Mouse (Mus musculus) CH12.LX (cell line): Measurements from ENCODE around the gene Pde11a. TPM values are rescaled to one million over a fixed set of nuclear protein-coding genes. Genes with fewer than 3 reads are reported as not detected.

Experiments
- DNase-seq: peaks from one replicate; pipeline ENCODE4 v3.0.0-alpha.2; 2013; ENCODE audit errors: extremely low read depth
- H3K27ac ChIP-seq: 2 replicates; pipeline ENCODE4 v1.5.1; 2012; ENCODE audit warnings: low read depth, mild to moderate bottlenecking, control low read depth, moderate library complexity; ENCODE audit not compliant: insufficient read depth
- H3K27me3 ChIP-seq: replicated peaks from 2 replicates; pipeline ENCODE3; 2012; ENCODE audit warnings: inconsistent platforms
- H3K36me3 ChIP-seq, 2 experiments: replicated peaks in 1 of 2; 2 replicates each; pipeline versions ENCODE3 to v1.6.1; 2012; ENCODE audit warnings: inconsistent platforms in 1 of 2, low read length in 1 of 2, mild to moderate bottlenecking in 1 of 2, mixed read lengths in 1 of 2, moderate library complexity in 1 of 2; ENCODE audit not compliant: control insufficient read depth in 1 of 2, insufficient read depth in 1 of 2
- H3K4me1 ChIP-seq, 2 experiments: 2 replicates each; pipeline ENCODE4 v1.6.1; 2012; ENCODE audit warnings: inconsistent platforms in 1 of 2, moderate library complexity in 1 of 2; ENCODE audit not compliant: insufficient read depth in 2 of 2, control insufficient read depth in 1 of 2
- H3K4me2 ChIP-seq: 2 replicates; pipeline ENCODE4 v1.6.1; 2012; ENCODE audit warnings: low read depth, mild to moderate bottlenecking, control low read depth; ENCODE audit not compliant: poor library complexity, insufficient read depth, severe bottlenecking
- H3K4me3 ChIP-seq, 3 experiments: fragments of 150-350 bp in 1 of 3; sonication (generic) in 1 of 3; replicated peaks in 1 of 3; 2 replicates each; pipeline versions ENCODE3 to v1.5.1; 2011 to 2012; ENCODE audit warnings: low read depth in 2 of 3, low read length in 2 of 3, mild to moderate bottlenecking in 2 of 3, moderate library complexity in 2 of 3, control low read depth in 1 of 3, improper control_type of control experiment in 1 of 3, inconsistent platforms in 1 of 3, mixed read lengths in 1 of 3; ENCODE audit not compliant: poor library complexity in 1 of 3
- H3K79me2 ChIP-seq: replicated peaks from 2 replicates; pipeline ENCODE4 v1.6.1; 2012; ENCODE audit warnings: mild to moderate bottlenecking, moderate library complexity; ENCODE audit not compliant: control insufficient read depth, poor library complexity, insufficient read depth, severe bottlenecking; ENCODE audit errors: extremely low read depth
- H3K9ac ChIP-seq: 2 replicates; pipeline ENCODE4 v1.6.1; 2012; ENCODE audit warnings: low read depth, mild to moderate bottlenecking, control low read depth, moderate library complexity; ENCODE audit not compliant: insufficient read depth
- H3K9me3 ChIP-seq: replicated peaks from 2 replicates; pipeline ENCODE3; 2012; ENCODE audit warnings: low read length, inconsistent platforms, mixed read lengths
- BHLHE40 ChIP-seq: IDR thresholded peaks from 2 replicates; pipeline ENCODE4 v1.6.1; 2011; ENCODE audit warnings: mild to moderate bottlenecking, low read depth, low read length, improper control_type of control experiment
- CHD1 ChIP-seq: IDR thresholded peaks from 2 replicates; pipeline ENCODE4 v1.6.1; 2012; ENCODE audit warnings: low read depth, low read length, improper control_type of control experiment, inconsistent platforms
- EP300 ChIP-seq: IDR thresholded peaks from 2 replicates; pipeline ENCODE4 v1.6.1; 2011; ENCODE audit warnings: low read length, improper control_type of control experiment
- GABPA ChIP-seq: IDR thresholded peaks from 2 replicates; pipeline ENCODE4 v1.6.1; 2012; ENCODE audit warnings: low read depth, low read length, improper control_type of control experiment, inconsistent platforms; ENCODE audit not compliant: insufficient replicate concordance
- KAT2A ChIP-seq: IDR thresholded peaks from 2 replicates; pipeline ENCODE4 v1.6.1; 2012; ENCODE audit warnings: low read length, improper control_type of control experiment, inconsistent platforms; ENCODE audit not compliant: insufficient replicate concordance
- MAFK ChIP-seq: IDR thresholded peaks from 2 replicates; pipeline ENCODE4 v1.6.1; 2011; ENCODE audit warnings: low read length, improper control_type of control experiment; ENCODE audit not compliant: insufficient replicate concordance
- MAZ ChIP-seq: IDR thresholded peaks from 2 replicates; pipeline ENCODE4 v1.6.1; 2012; ENCODE audit warnings: low read depth, mild to moderate bottlenecking, inconsistent platforms, low read length, improper control_type of control experiment, moderate library complexity
- MEF2A ChIP-seq: IDR thresholded peaks from 2 replicates; pipeline ENCODE4 v1.6.1; 2014; ENCODE audit warnings: low read depth, mild to moderate bottlenecking, inconsistent platforms, low read length, improper control_type of control experiment, borderline replicate concordance
- NRF1 ChIP-seq: IDR thresholded peaks from 2 replicates; pipeline ENCODE4 v1.6.1; 2014; ENCODE audit warnings: low read depth, mild to moderate bottlenecking, inconsistent platforms, low read length, improper control_type of control experiment, moderate library complexity
- PAX5 ChIP-seq: IDR thresholded peaks from 2 replicates; pipeline ENCODE4 v1.6.1; 2012; ENCODE audit warnings: low read length, inconsistent platforms, mixed read lengths
- RCOR1 ChIP-seq: conservative IDR thresholded peaks from 2 replicates; pipeline ENCODE4 v1.6.1; 2012; ENCODE audit warnings: low read depth, mild to moderate bottlenecking, inconsistent platforms, low read length, improper control_type of control experiment
- SIN3A ChIP-seq: IDR thresholded peaks from 2 replicates; pipeline ENCODE4 v1.6.1; 2012; ENCODE audit warnings: low read length, improper control_type of control experiment, inconsistent platforms
- SMC3 ChIP-seq: IDR thresholded peaks from 2 replicates; pipeline ENCODE4 v1.6.1; 2011; ENCODE audit warnings: low read depth, low read length, improper control_type of control experiment
- TBP ChIP-seq: conservative IDR thresholded peaks from 2 replicates; pipeline ENCODE4 v1.6.1; 2011; ENCODE audit warnings: low read depth, low read length, improper control_type of control experiment
- UBTF ChIP-seq: IDR thresholded peaks from 2 replicates; pipeline ENCODE4 v1.6.1; 2012; ENCODE audit warnings: low read depth, mild to moderate bottlenecking, inconsistent platforms, low read length, improper control_type of control experiment, moderate library complexity
- ZC3H11A ChIP-seq: IDR thresholded peaks from 2 replicates; pipeline ENCODE4 v1.6.1; 2012; ENCODE audit warnings: low read depth, mild to moderate bottlenecking, inconsistent platforms, low read length, improper control_type of control experiment
- ZKSCAN1 ChIP-seq: IDR thresholded peaks from 2 replicates; pipeline ENCODE4 v1.6.1; 2012; ENCODE audit warnings: low read depth, inconsistent platforms, low read length, improper control_type of control experiment, borderline replicate concordance
- ZNF384 ChIP-seq: IDR thresholded peaks from 2 replicates; pipeline ENCODE4 v1.6.1; 2012; ENCODE audit warnings: low read depth, low read length, improper control_type of control experiment, inconsistent platforms
- dilution Hi-C: fragments of 300-500 bp; cut with MboI; formaldehyde crosslinking; loops from 2 replicates; pipeline ENCODE4 v1.14.3; 2020; ENCODE audit warnings: low sequenced_read_pairs; ENCODE audit not compliant: extremely low pct_unique_long_range_greater_than_20kb, extremely low pct_ligation_motif_present
- in situ Hi-C: fragments of 300-500 bp; cut with MboI; formaldehyde crosslinking; loops from 3 replicates; pipeline ENCODE4 v1.14.3; 2019; ENCODE audit warnings: low sequenced_read_pairs, low pct_ligation_motif_present, low pct_unique_long_range_greater_than_20kb, mixed read lengths
- polyA plus RNA-seq: library from polyadenylated mRNA; unstranded; fragments of >175 nt; gene quantifications from 2 replicates; pipeline ENCODE4 v1.2.1, GENCODE M21; 2012; ENCODE audit warnings: low read depth; ENCODE audit not compliant: insufficient read length
- total RNA-seq, 2 experiments: library from RNA; depleted of rRNA; stranded (reverse); fragments of 300-350 nt in 1 of 2; fragments of >200 nt in 1 of 2; gene quantifications; 2 replicates each; pipeline ENCODE4 v1.2.3; 2012 to 2014

Pde11a gene
- total and polyA plus RNA-seq, 3 experiments = 0.14 to 0.38 (median 0.21) TPM

- Histone ChIP-seq H3K9me3 (peaks cover 2% of the 10 kb centered on the region), H3K36me3 (no peaks in the 10 kb centered on the region), H3K9ac (no peak overlapping the region), H3K4me3 (no peak overlapping the region), H3K27me3 (no peaks in the 10 kb centered on the region), H3K79me2 (no peaks in the 10 kb centered on the region), H3K27ac (no peak overlapping the region), H3K4me2 (no peak overlapping the region), H3K4me1 (no peaks in the 10 kb centered on the region)
- DNase-seq = no peak
- in situ Hi-C loops = no loop called here
- no peak for TF ChIP-seq MAZ
- dilution Hi-C loops = no loop called here
Measured at GRCm38 (mm10) chr2:76347839-76348238, 9.3 kb upstream of the Pde11a start.

- no peaks in the 10 kb centered on the region for H3K36me3 ChIP-seq
- H3K9me3 ChIP-seq = peaks cover 2% of the 10 kb centered on the region
- no peak for TF ChIP-seq NRF1
- TF ChIP-seq GABPA = no peak
- TF ChIP-seq KAT2A = no peak
- TF ChIP-seq UBTF = no peak
- no peak for TF ChIP-seq ZC3H11A
- TF ChIP-seq BHLHE40 = no peak
- TF ChIP-seq CHD1 = no peak
- no peak for TF ChIP-seq PAX5
- TF ChIP-seq RCOR1 = no peak
- no peak for TF ChIP-seq EP300
- no peak for TF ChIP-seq SIN3A
- TF ChIP-seq ZKSCAN1 = no peak
- TF ChIP-seq TBP = no peak
- no peak for TF ChIP-seq ZNF384
- TF ChIP-seq MAFK = no peak
- TF ChIP-seq MEF2A = no peak
- no peak for TF ChIP-seq SMC3
- H3K4me1 ChIP-seq = no peaks in the 10 kb centered on the region
- DNase-seq = no peak
- no peaks in the 10 kb centered on the region for H3K79me2 ChIP-seq
- no peaks in the 10 kb centered on the region for H3K27me3 ChIP-seq
- H3K27ac ChIP-seq = no peak overlapping the region
- H3K9ac ChIP-seq = no peak overlapping the region
- dilution Hi-C loops (no loop called here), in situ Hi-C loops (no loop called here)
- no peak overlapping the region for H3K4me3 ChIP-seq
- no peak overlapping the region for H3K4me2 ChIP-seq
Measured at GRCm38 (mm10) chr2:76342146-76342545, 3.6 kb upstream of the Pde11a start.
